Mouse (Mus musculus) intestine, embryonic 16.5 days (tissue): ENCODE measurements around the gene Gps1. TPM values are rescaled to one million over a fixed set of nuclear protein-coding genes. Genes with fewer than 3 reads are reported as not detected.
A peak's percentile ranks its signal among the peaks of the same experiment; 100 is the strongest.

Experiments used
- ATAC-seq: fragments of 200-750 bp; cut with Nextera tagmentation; 2 replicates; pipeline ENCODE4 v1.8.0; 2017; ENCODE audit warnings: moderate TSS enrichment, moderate library complexity
- H3K27ac ChIP-seq: fragments of 300-500 bp; sonication (generic); 2 replicates; pipeline ENCODE4 v1.5.1; 2014; ENCODE audit warnings: mild to moderate bottlenecking, low read length
- H3K27me3 ChIP-seq: fragments of 300-500 bp; sonication (generic); replicated peaks from 2 replicates; pipeline ENCODE4 v1.6.1; 2014; ENCODE audit warnings: low read length, control low read depth, mixed read lengths; ENCODE audit not compliant: control insufficient read depth, insufficient read depth
- H3K36me3 ChIP-seq: fragments of 300-500 bp; sonication (generic); 2 replicates; pipeline ENCODE4 v1.6.1; 2014; ENCODE audit warnings: low read length, control low read depth; ENCODE audit not compliant: control insufficient read depth, insufficient read depth
- H3K4me1 ChIP-seq: fragments of 300-500 bp; sonication (generic); 2 replicates; pipeline ENCODE4 v1.6.1; 2014; ENCODE audit warnings: low read length, control low read depth, mixed read lengths; ENCODE audit not compliant: control insufficient read depth, insufficient read depth
- H3K4me2 ChIP-seq: fragments of 300-500 bp; sonication (generic); 2 replicates; pipeline ENCODE4 v1.6.1; 2014; ENCODE audit warnings: low read depth, low read length, control low read depth
- H3K4me3 ChIP-seq: fragments of 300-500 bp; sonication (generic); 2 replicates; pipeline ENCODE4 v1.5.1; 2014; ENCODE audit warnings: mild to moderate bottlenecking, low read length
- H3K9ac ChIP-seq: fragments of 300-500 bp; sonication (generic); 2 replicates; pipeline ENCODE4 v1.6.1; 2014; ENCODE audit warnings: low read depth, low read length
- H3K9me3 ChIP-seq: fragments of 300-500 bp; sonication (generic); 2 replicates; pipeline ENCODE4 v1.6.1; 2016; ENCODE audit warnings: low read length, control low read depth; ENCODE audit not compliant: control insufficient read depth
- WGBS: fragments of 180-500 bp; shearing (Covaris S2); extraction: QIAGEN DNeasy Blood & Tissue Kit; methylation state at CpG from one replicate; pipeline ENCODE4 v1.1.7; 2014; 5-methylcytosine and 5-hydroxymethylcytosine counted together
- polyA plus RNA-seq: library from polyadenylated mRNA; unstranded; fragments of >200 nt; fragmentation: Nextera tagmentation; extraction: Ambion mirVana; gene quantifications from 2 replicates; pipeline ENCODE4 v1.2.1, GENCODE M21; 2015

Gps1 gene
- polyA plus RNA-seq, 1 experiment from 2014 or later, result 179 TPM

GRCm38 (mm10) chr11:120798244-120798643 is 14.2 kb downstream of the Gps1 start:
- no peak overlapping the region for H3K4me2 ChIP-seq
- no peaks in the 10 kb centered on the region for H3K27me3 ChIP-seq
- H3K4me3 ChIP-seq, result no peak overlapping the region
- 81% methylated on average over 3 of the region's 3 CpGs for WGBS
- peaks cover 19% of the 10 kb centered on the region for H3K4me1 ChIP-seq
- no peak overlapping the region for H3K27ac ChIP-seq
- H3K9me3 ChIP-seq, result no peaks in the 10 kb centered on the region
- peaks cover 4% of the 10 kb centered on the region; the same call in 1 of the 2 replicates for H3K36me3 ChIP-seq
- ATAC-seq, result no peak
- H3K9ac ChIP-seq, result no peak overlapping the region

DNA sequence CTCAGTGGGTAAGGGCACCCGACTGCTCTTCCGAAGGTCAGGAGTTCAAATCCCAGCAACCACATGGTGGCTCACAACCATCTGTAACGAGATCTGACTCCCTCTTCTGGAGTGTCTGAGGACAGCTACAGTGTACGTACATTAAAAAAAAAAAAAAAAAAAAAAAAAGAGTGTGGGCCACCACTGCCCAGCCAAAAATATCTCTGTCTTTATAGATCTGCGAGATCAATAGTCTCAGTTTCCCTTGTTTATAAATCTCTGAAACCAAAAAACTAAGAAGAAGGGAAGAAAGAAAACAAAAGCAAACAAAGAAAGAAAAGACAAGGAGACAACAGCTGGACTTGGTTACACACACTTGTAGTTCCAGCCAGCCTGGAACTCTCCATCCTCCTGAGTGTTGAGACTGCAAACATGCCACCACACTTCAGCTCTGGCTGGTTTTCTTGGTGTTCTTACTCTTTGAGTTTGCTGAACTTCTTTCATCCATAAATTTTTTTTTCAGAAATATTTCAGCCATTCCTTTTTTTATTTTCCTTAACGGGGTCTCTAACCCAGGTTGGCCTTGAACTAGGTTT is 15.3 kb downstream of the Gps1 start:
- H3K27me3 ChIP-seq, result no peaks in the 10 kb centered on the region
- no peak for ATAC-seq
- no peak overlapping the region for H3K4me2 ChIP-seq
- peaks cover 19% of the 10 kb centered on the region for H3K4me1 ChIP-seq
- H3K36me3 ChIP-seq, result peaks cover 4% of the 10 kb centered on the region; the same call in 1 of the 2 replicates
- H3K9ac ChIP-seq, result no peak overlapping the region
- H3K4me3 ChIP-seq, result no peak overlapping the region
- no peaks in the 10 kb centered on the region for H3K9me3 ChIP-seq
- no peak overlapping the region for H3K27ac ChIP-seq
- 69% methylated on average over 6 of the region's 6 CpGs for WGBS

DNA sequence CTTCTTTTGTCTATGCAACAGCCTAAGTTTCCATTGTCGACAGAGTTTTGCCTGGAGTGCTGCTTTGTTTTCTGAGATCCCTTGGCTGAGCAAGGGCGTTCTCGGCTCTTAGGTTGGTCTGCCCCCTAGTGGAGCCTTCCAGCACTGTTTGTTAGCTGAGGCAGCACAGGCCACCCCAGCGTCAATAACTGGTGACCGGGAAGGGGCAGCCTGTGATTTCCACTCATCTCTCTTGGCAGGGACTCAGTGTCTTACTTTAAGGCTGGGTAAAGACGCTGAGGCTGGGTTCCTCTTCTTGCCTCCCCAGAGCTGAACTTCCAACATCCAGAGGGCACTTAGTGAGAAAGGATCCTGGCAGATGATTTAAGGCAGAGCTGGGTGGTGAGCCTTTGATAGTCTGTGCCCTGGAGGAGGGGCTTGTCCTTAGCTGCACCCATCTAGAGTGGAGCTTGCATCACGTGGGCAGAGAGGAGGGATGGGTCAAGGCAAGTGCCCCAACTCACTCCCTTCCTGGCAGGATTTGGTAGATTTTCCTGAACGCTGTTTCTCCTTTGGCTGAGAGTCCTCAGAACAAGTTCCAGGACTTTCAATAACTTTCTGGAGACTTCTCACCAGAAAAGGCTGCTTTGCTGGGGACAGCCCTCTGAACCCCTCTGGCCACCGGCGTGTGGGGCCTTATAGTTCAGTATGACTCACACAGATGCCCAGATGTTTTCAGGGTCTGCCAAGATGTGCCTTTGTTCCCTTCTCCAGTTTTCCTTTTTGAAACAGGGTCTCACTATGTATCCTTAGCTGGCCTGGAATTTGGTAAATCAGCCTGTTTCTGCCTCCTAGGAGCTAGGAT is 16.2 kb downstream of the Gps1 start:
- Histone ChIP-seq H3K4me3 (no peak overlapping the region), H3K27me3 (no peaks in the 10 kb centered on the region), H3K27ac (peak overlapping the region; percentile 24; the same call in 1 of the 2 replicates), H3K9me3 (no peaks in the 10 kb centered on the region), H3K4me2 (no peak overlapping the region; the same call in 1 of the 2 replicates), H3K4me1 (peaks cover 15% of the 10 kb centered on the region), H3K36me3 (no peaks in the 10 kb centered on the region), H3K9ac (peak overlapping the region; percentile 52)
- ATAC-seq, result peak; percentile 67
- WGBS, result 13% methylated on average over 10 of the region's 10 CpGs

DNA sequence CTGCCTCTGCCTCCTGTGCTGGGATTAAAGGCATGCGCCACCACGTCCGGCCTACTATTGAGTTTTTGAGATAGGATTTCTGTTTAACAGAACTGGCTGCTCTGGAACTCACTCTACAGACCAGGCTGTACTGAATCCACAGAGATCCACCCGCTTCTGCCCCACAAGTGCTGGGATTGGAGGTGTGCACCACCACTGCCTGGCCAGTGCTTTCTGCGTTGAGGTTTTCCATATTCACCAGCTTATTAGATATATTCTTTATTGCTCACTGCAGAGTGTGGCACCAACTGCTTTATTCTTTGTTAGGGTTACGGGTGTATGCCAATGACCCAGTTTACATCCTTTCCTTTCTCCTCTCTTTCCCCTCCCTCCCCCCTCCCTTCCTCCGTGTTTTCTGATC is 20.2 kb downstream of the Gps1 start:
- peaks cover 30% of the 10 kb centered on the region for H3K36me3 ChIP-seq
- no peaks in the 10 kb centered on the region for H3K27me3 ChIP-seq
- peaks cover 22% of the 10 kb centered on the region for H3K4me1 ChIP-seq
- no peak for ATAC-seq
- no peaks in the 10 kb centered on the region for H3K9me3 ChIP-seq
- WGBS, result 80% methylated on average over 7 of the region's 7 CpGs
- H3K27ac ChIP-seq, result no peak overlapping the region
- no peak overlapping the region for H3K4me3 ChIP-seq
- H3K9ac ChIP-seq, result no peak overlapping the region
- no peak overlapping the region for H3K4me2 ChIP-seq

GRCm38 (mm10) chr11:120804769-120805168 is 20.7 kb downstream of the Gps1 start:
- Histone ChIP-seq H3K4me1 (peaks cover 21% of the 10 kb centered on the region), H3K4me2 (no peak overlapping the region), H3K36me3 (peaks cover 32% of the 10 kb centered on the region)

DNA sequence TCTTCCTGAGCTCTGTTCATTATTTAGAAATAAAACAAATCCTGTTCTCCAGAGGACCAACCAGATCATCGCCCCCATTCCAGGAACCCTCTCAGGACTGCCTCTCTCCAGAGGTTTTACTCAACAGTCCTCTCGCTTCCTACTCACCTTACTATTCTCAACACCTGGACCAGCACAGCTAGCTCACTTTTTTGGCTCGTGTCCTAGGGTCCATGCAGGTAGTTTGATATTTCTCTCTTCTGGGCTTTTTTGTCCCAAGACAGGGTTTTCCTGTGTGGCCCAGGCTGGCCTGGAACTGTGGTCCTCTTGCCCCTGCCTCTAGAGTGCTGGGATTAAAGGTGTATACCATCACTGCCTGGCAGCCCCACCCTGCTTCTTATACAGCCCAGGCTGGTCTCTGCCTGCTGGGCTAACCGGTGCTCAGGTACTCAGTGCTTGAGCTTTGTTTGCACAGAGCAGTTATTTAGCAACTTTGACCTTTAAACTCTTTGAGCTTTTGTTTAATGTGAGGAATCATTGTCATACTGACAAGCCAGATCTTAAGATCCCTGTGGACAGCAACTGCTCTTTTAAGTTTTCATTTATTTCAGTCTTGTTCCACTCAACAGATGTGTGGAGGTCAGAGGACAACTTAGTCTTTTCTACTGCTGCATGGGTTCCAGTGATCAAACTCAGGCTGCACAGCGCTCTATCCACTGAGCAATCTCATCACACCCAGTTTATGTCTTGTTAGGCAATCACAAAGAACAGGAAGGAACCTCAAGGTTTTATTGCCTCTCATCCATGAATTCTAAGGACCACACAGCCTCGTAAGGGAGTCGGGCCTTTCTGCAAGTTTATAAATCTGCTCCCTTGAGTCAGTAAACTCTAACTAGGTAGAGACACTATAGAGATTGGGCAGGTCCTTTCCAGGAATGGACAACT is 21.6 kb downstream of the Gps1 start:
- Histone ChIP-seq H3K27ac (peak overlapping the region; percentile 43), H3K36me3 (peaks cover 40% of the 10 kb centered on the region), H3K4me2 (no peak overlapping the region), H3K4me1 (peaks cover 13% of the 10 kb centered on the region; the same call in 1 of the 2 replicates), H3K9me3 (no peaks in the 10 kb centered on the region), H3K4me3 (no peak overlapping the region), H3K27me3 (no peaks in the 10 kb centered on the region), H3K9ac (no peak overlapping the region)
- 71% methylated on average over 7 of the region's 7 CpGs for WGBS
- peak; percentile 93 for ATAC-seq

More at GRCm38 (mm10) chr11:120804769-120805168, 20.7 kb downstream of the Gps1 start:
- Histone ChIP-seq H3K27ac (no peak overlapping the region), H3K27me3 (no peaks in the 10 kb centered on the region), H3K9ac (no peak overlapping the region), H3K9me3 (no peaks in the 10 kb centered on the region), H3K4me3 (no peak overlapping the region)
- WGBS, result 68% methylated on average over 4 of the region's 4 CpGs
- ATAC-seq, result no peak

GRCm38 (mm10) chr11:120808010-120808409 is 23.9 kb downstream of the Gps1 start:
- Histone ChIP-seq H3K4me1 (peaks cover 13% of the 10 kb centered on the region; the same call in 1 of the 2 replicates), H3K4me3 (no peak overlapping the region), H3K27ac (no peak overlapping the region), H3K4me2 (no peak overlapping the region), H3K27me3 (no peaks in the 10 kb centered on the region), H3K9ac (no peak overlapping the region), H3K9me3 (no peaks in the 10 kb centered on the region), H3K36me3 (peaks cover 64% of the 10 kb centered on the region)
- ATAC-seq, result no peak
- WGBS, result 90% methylated on average over 12 of the region's 12 CpGs

DNA sequence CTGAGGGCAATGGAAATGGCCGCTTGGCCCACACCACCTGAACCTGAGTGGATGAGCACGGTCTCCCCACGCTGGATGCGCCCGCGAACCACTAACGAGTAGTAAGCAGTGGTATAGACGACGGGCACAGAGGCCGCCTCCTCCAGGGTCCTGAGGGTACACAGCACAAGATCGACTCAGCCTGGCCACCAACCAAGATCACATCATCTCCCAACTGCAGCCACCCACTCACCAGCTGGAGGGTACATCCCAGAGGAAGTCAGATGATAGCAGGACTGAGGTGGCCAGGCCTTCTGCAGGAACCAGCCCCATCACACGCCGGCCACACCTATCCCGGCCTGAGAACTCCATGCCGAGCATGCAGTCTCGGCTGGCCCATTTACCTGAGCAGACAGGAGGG is 28.0 kb downstream of the Gps1 start:
- no peak for ATAC-seq
- H3K9me3 ChIP-seq, result no peaks in the 10 kb centered on the region
- no peak overlapping the region for H3K4me3 ChIP-seq
- peaks cover 88% of the 10 kb centered on the region for H3K36me3 ChIP-seq
- no peak overlapping the region for H3K9ac ChIP-seq
- no peak overlapping the region for H3K4me2 ChIP-seq
- peaks cover 3% of the 10 kb centered on the region; the same call in 1 of the 2 replicates for H3K4me1 ChIP-seq
- H3K27ac ChIP-seq, result no peak overlapping the region
- WGBS, result 96% methylated on average over 16 of the region's 16 CpGs
- no peaks in the 10 kb centered on the region for H3K27me3 ChIP-seq

GRCm38 (mm10) chr11:120817358-120817757 is 33.3 kb downstream of the Gps1 start:
- peaks cover 16% of the 10 kb centered on the region for H3K4me1 ChIP-seq
- no peak overlapping the region for H3K9ac ChIP-seq
- no peaks in the 10 kb centered on the region for H3K27me3 ChIP-seq
- H3K4me3 ChIP-seq, result no peak overlapping the region
- no peaks in the 10 kb centered on the region for H3K9me3 ChIP-seq
- H3K36me3 ChIP-seq, result peaks cover 83% of the 10 kb centered on the region
- no peak overlapping the region for H3K4me2 ChIP-seq
- no peak for ATAC-seq
- no peak overlapping the region for H3K27ac ChIP-seq
- WGBS, result 85% methylated on average over 6 of the region's 6 CpGs
